Mouse (Mus musculus): ENCODE measurements at regions not wholly inside any gene's neighbourhood (a gene's known extent, or its start where the extent isn't known, plus 50 kb on each side); places are given as distances from the start of the nearest gene placed in this dataset.

- no peak overlapping the region for H3K4me2 ChIP-seq (ENCODE audit: low read depth)
- TF ChIP-seq MYOD1 (IDR thresholded peaks at IDR 0.05; ENCODE audit: control insufficient read depth in 1 of 3, insufficient read length in 2 of 3, low read depth in 2 of 3) (no peak), CEBPB (IDR thresholded peaks at IDR 0.05; ENCODE audit: insufficient read depth, poor library complexity, severe bottlenecking) (no peak), POLR2A (IDR thresholded peaks at IDR 0.05; ENCODE audit: insufficient read length, low read depth) (no peak), POLR2AphosphoS2 (IDR thresholded peaks at IDR 0.05; ENCODE audit: insufficient read length, low read depth) (no peak), SRF (IDR thresholded peaks at IDR 0.05; ENCODE audit: control insufficient read depth, insufficient read length, low read depth) (no peak), USF1 (IDR thresholded peaks at IDR 0.05; ENCODE audit: low read depth) (no peak), TCF12 (IDR thresholded peaks at IDR 0.05; ENCODE audit: insufficient read depth, poor library complexity, severe bottlenecking) (no peak), REST (IDR thresholded peaks at IDR 0.05; ENCODE audit: insufficient read depth, insufficient read length) (no peak)
- no peaks in the 10 kb centered on the region for H3K79me2 ChIP-seq (ENCODE audit: control insufficient read depth, insufficient read depth)
- no peaks in the 10 kb centered on the region for H3K27me3 ChIP-seq (ENCODE audit: control insufficient read depth, insufficient read depth, insufficient read length)
- no peak overlapping the region for H3ac ChIP-seq (ENCODE audit: control insufficient read depth, insufficient read length)
- H3K4me3 ChIP-seq: no peak overlapping the region
- no peaks in the 10 kb centered on the region for H3K36me3 ChIP-seq (ENCODE audit: control insufficient read depth, insufficient read depth)
Measured at GRCm38 (mm10) chr1:136751464-136752191, 126.9 kb downstream of the Zfp281 start.

DNA sequence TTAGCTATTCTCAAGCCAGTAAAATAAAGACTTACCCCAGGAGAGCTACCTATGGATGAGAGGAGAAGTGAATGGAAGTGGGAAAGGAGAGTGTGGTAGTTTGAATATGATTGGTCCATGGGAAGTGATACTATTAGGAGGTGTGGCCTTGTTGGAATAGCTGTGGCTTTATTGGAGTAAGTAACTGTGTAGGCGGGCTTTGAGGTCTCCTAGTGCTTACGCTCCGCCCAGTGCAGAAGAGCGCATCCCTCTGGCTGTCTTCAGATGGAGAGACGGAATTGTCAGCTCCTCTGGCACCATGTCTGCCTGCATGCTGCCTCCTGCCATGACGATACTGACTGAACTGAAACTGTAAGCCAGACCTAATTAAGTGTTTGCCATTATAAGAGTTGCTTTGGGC, 129.6 kb downstream of the Zfp281 start:
- Histone ChIP-seq H3K4me2 (ENCODE audit: low read depth) (no peak overlapping the region), H3K79me2 (ENCODE audit: control insufficient read depth, insufficient read depth) (no peaks in the 10 kb centered on the region), H3K4me3 (no peak overlapping the region), H3K36me3 (ENCODE audit: control insufficient read depth, insufficient read depth) (no peaks in the 10 kb centered on the region), H3K27me3 (ENCODE audit: control insufficient read depth, insufficient read depth, insufficient read length) (no peaks in the 10 kb centered on the region), H3ac (ENCODE audit: control insufficient read depth, insufficient read length) (no peak overlapping the region)
- TF ChIP-seq USF1 (IDR thresholded peaks at IDR 0.05; ENCODE audit: low read depth): no peak
- no peak for TF ChIP-seq TCF12 (IDR thresholded peaks at IDR 0.05; ENCODE audit: insufficient read depth, poor library complexity, severe bottlenecking)
- TF ChIP-seq MYOD1 (IDR thresholded peaks at IDR 0.05; ENCODE audit: control insufficient read depth in 1 of 3, insufficient read length in 2 of 3, low read depth in 2 of 3): no peak
- TF ChIP-seq REST (IDR thresholded peaks at IDR 0.05; ENCODE audit: insufficient read depth, insufficient read length): no peak
- TF ChIP-seq MAX (IDR thresholded peaks at IDR 0.05; ENCODE audit: low read depth): no peak
- no peak for TF ChIP-seq TCF3 (IDR thresholded peaks at IDR 0.05; ENCODE audit: insufficient read length, low read depth)
- no peak for TF ChIP-seq POLR2A (IDR thresholded peaks at IDR 0.05; ENCODE audit: insufficient read length, low read depth)
- no peak for TF ChIP-seq POLR2AphosphoS2 (IDR thresholded peaks at IDR 0.05; ENCODE audit: insufficient read length, low read depth)

- H3K36me3 ChIP-seq (ENCODE audit: control insufficient read depth, insufficient read depth): no peaks in the 10 kb centered on the region
- no peak overlapping the region for H3K4me3 ChIP-seq
- no peak for TF ChIP-seq USF1 (IDR thresholded peaks at IDR 0.05; ENCODE audit: low read depth)
- no peak for TF ChIP-seq POLR2A (IDR thresholded peaks at IDR 0.05; ENCODE audit: insufficient read length, low read depth)
- no peak for TF ChIP-seq CEBPB (IDR thresholded peaks at IDR 0.05; ENCODE audit: insufficient read depth, poor library complexity, severe bottlenecking)
- no peak for TF ChIP-seq TCF12 (IDR thresholded peaks at IDR 0.05; ENCODE audit: insufficient read depth, poor library complexity, severe bottlenecking)
- no peak for TF ChIP-seq E2F4 (IDR thresholded peaks at IDR 0.05; ENCODE audit: insufficient read depth)
- no peak for TF ChIP-seq REST (IDR thresholded peaks at IDR 0.05; ENCODE audit: insufficient read depth, insufficient read length)
- TF ChIP-seq MYOG (IDR thresholded peaks at IDR 0.05; ENCODE audit: control insufficient read depth in 1 of 3, insufficient read depth in 1 of 3, insufficient read length in 2 of 3, low read depth in 2 of 3): no peak
- no peak for TF ChIP-seq TCF3 (IDR thresholded peaks at IDR 0.05; ENCODE audit: insufficient read length, low read depth)
- TF ChIP-seq SRF (IDR thresholded peaks at IDR 0.05; ENCODE audit: control insufficient read depth, insufficient read length, low read depth): no peak
- TF ChIP-seq MAX (IDR thresholded peaks at IDR 0.05; ENCODE audit: low read depth): no peak
- TF ChIP-seq POLR2AphosphoS2 (IDR thresholded peaks at IDR 0.05; ENCODE audit: insufficient read length, low read depth): no peak
- TF ChIP-seq MYOD1 (IDR thresholded peaks at IDR 0.05; ENCODE audit: control insufficient read depth in 1 of 3, insufficient read length in 2 of 3, low read depth in 2 of 3): no peak
- no peaks in the 10 kb centered on the region for H3K79me2 ChIP-seq (ENCODE audit: control insufficient read depth, insufficient read depth)
- no peak overlapping the region for H3ac ChIP-seq (ENCODE audit: control insufficient read depth, insufficient read length)
- H3K27me3 ChIP-seq (ENCODE audit: control insufficient read depth, insufficient read depth, insufficient read length): no peaks in the 10 kb centered on the region
- H3K4me2 ChIP-seq (ENCODE audit: low read depth): no peak overlapping the region
Measured at GRCm38 (mm10) chr1:136758730-136759129, 134.0 kb downstream of the Zfp281 start.

DNA sequence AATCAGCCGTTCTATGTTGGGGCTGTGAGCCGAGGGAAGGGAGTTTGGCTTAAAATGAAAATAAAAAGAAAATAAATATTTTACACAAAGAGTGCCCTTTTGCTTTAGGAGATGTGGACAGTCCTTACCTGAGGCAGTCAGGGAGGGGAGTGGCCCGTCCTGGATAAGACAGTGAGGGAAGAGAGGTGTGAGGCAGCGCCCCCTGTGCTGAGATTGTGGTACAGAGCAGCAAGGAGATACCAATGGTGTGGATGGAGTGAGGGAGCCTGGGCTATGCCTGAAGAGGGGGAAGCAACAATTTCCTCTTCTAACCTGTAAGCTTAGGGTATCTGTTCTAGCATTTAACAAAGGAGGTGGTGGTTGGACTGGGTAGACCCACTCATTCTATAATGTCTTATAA, 134.5 kb downstream of the Zfp281 start:
- Histone ChIP-seq H3K27me3 (ENCODE audit: control insufficient read depth, insufficient read depth, insufficient read length) (no peaks in the 10 kb centered on the region), H3ac (ENCODE audit: control insufficient read depth, insufficient read length) (no peak overlapping the region), H3K4me3 (no peak overlapping the region), H3K36me3 (ENCODE audit: control insufficient read depth, insufficient read depth) (no peaks in the 10 kb centered on the region), H3K79me2 (ENCODE audit: control insufficient read depth, insufficient read depth) (no peaks in the 10 kb centered on the region), H3K4me2 (ENCODE audit: low read depth) (no peak overlapping the region)
- no peak for TF ChIP-seq MAX (IDR thresholded peaks at IDR 0.05; ENCODE audit: low read depth)
- no peak for TF ChIP-seq POLR2AphosphoS2 (IDR thresholded peaks at IDR 0.05; ENCODE audit: insufficient read length, low read depth)
- no peak for TF ChIP-seq REST (IDR thresholded peaks at IDR 0.05; ENCODE audit: insufficient read depth, insufficient read length)
- TF ChIP-seq TCF3 (IDR thresholded peaks at IDR 0.05; ENCODE audit: insufficient read length, low read depth): no peak
- no peak for TF ChIP-seq POLR2A (IDR thresholded peaks at IDR 0.05; ENCODE audit: insufficient read length, low read depth)
- no peak for TF ChIP-seq TCF12 (IDR thresholded peaks at IDR 0.05; ENCODE audit: insufficient read depth, poor library complexity, severe bottlenecking)
- TF ChIP-seq SRF (IDR thresholded peaks at IDR 0.05; ENCODE audit: control insufficient read depth, insufficient read length, low read depth): no peak
- no peak for TF ChIP-seq MYOD1 (IDR thresholded peaks at IDR 0.05; ENCODE audit: control insufficient read depth in 1 of 3, insufficient read length in 2 of 3, low read depth in 2 of 3)
- no peak for TF ChIP-seq MYOG (IDR thresholded peaks at IDR 0.05; ENCODE audit: control insufficient read depth in 1 of 3, insufficient read depth in 1 of 3, insufficient read length in 2 of 3, low read depth in 2 of 3)

GRCm38 (mm10) chr1:136761467-136761866, 136.8 kb downstream of the Zfp281 start:
- H3K79me2 ChIP-seq (ENCODE audit: control insufficient read depth, insufficient read depth): no peaks in the 10 kb centered on the region
- no peak for TF ChIP-seq USF1 (IDR thresholded peaks at IDR 0.05; ENCODE audit: low read depth)
- no peak overlapping the region for H3ac ChIP-seq (ENCODE audit: control insufficient read depth, insufficient read length)
- H3K27me3 ChIP-seq (ENCODE audit: control insufficient read depth, insufficient read depth, insufficient read length): no peaks in the 10 kb centered on the region
- H3K4me3 ChIP-seq: no peak overlapping the region
- no peaks in the 10 kb centered on the region for H3K36me3 ChIP-seq (ENCODE audit: control insufficient read depth, insufficient read depth)
- H3K4me2 ChIP-seq (ENCODE audit: low read depth): no peak overlapping the region

All from myocyte (in vitro differentiated cells).